Mouse (Mus musculus) liver, embryonic 11.5 days (tissue): ENCODE measurements around the gene Gm38431. TPM values are rescaled to one million over a fixed set of nuclear protein-coding genes. Genes with fewer than 3 reads are reported as not detected.

Source experiments
- ATAC-seq: fragments of 200-750 bp; cut with Nextera tagmentation; replicated peaks from 2 replicates; pipeline ENCODE4 v1.8.0; 2017; ENCODE audit warnings: moderate number of reproducible peaks, mild to moderate bottlenecking, moderate TSS enrichment, moderate library complexity; ENCODE audit not compliant: low FRiP score
- DNase-seq: peaks from one replicate; pipeline ENCODE4 v3.0.0-alpha.2; 2017; ENCODE audit warnings: low spot score
- H3K27ac ChIP-seq: fragments of 300-500 bp; sonication (generic); 2 replicates; pipeline ENCODE4 v1.5.1; 2014; ENCODE audit warnings: mild to moderate bottlenecking, low read depth, low read length, control low read depth
- H3K27me3 ChIP-seq: fragments of 300-500 bp; sonication (generic); replicated peaks from 2 replicates; pipeline ENCODE4 v1.6.1; 2014; ENCODE audit warnings: low read length, mixed read lengths; ENCODE audit not compliant: control insufficient read depth, insufficient read depth
- H3K36me3 ChIP-seq: fragments of 300-500 bp; sonication (generic); 2 replicates; pipeline ENCODE4 v1.6.1; 2014; ENCODE audit warnings: mild to moderate bottlenecking, low read length, moderate library complexity, mixed read lengths; ENCODE audit not compliant: control insufficient read depth, insufficient read depth
- H3K4me1 ChIP-seq: fragments of 300-500 bp; sonication (generic); replicated peaks from 2 replicates; pipeline ENCODE4 v1.6.1; 2014; ENCODE audit warnings: low read length, mixed read lengths; ENCODE audit not compliant: control insufficient read depth, insufficient read depth
- H3K4me2 ChIP-seq: fragments of 300-500 bp; sonication (generic); 2 replicates; pipeline ENCODE4 v1.6.1; 2014; ENCODE audit warnings: mild to moderate bottlenecking, control low read depth, moderate library complexity
- H3K4me3 ChIP-seq: fragments of 300-500 bp; sonication (generic); 2 replicates; pipeline ENCODE4 v1.5.1; 2014; ENCODE audit warnings: low read depth, low read length, control low read depth
- H3K9ac ChIP-seq: fragments of 300-500 bp; sonication (generic); 2 replicates; pipeline ENCODE4 v1.6.1; 2014; ENCODE audit warnings: low read depth, low read length, control low read depth
- H3K9me3 ChIP-seq: fragments of 300-500 bp; sonication (generic); 2 replicates; pipeline ENCODE4 v1.6.1; 2016; ENCODE audit warnings: low read length, inconsistent platforms, mixed read lengths; ENCODE audit not compliant: control insufficient read depth
- whole genome bisulfite sequencing: fragments of 180-500 bp; shearing (Covaris S2); extraction: QIAGEN DNeasy Blood & Tissue Kit; methylation state at CpG from one replicate; pipeline ENCODE4 v1.1.7; 2014; 5-methylcytosine and 5-hydroxymethylcytosine counted together
- polyA plus RNA-seq: library from polyadenylated mRNA; unstranded; fragments of >200 nt; fragmentation: Nextera tagmentation; extraction: Ambion mirVana; gene quantifications from 2 replicates; pipeline ENCODE4 v1.2.1, GENCODE M21; 2014

Gm38431 gene
- polyA plus RNA-seq, 1 experiment from 2014 or later = 4.3 TPM

DNA sequence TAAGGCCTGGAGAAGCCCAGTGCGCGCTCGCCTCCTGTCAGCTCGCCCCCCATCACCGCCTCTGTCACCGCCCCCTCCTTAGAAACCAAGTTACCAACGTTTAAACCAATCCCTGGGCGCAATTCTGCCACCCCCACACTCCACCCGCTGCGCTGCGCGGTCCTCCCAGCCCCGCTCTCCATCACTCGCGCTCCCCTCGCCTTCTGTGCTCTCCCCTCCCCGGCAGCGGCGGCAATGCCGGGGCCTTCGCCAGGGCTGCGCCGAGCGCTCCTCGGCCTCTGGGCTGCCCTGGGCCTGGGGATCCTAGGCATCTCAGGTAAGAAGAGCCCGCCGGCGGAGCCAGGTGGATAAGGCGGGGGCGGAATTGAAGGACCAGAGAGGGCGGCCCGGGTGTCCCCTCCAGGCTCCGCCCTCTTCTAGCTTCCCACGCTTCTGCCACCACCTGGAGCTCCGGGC, 59.9 kb downstream of the Gm38431 start, which contains the start of gene Icam5:
Gene Icam5 (plus strand): TSS at position 178 of the 456 bp plus-strand sequence.
- H3K4me1 ChIP-seq = peaks cover 45% of the 10 kb centered on the region
- H3K36me3 ChIP-seq = no peaks in the 10 kb centered on the region
- DNase-seq = no peak

DNA sequence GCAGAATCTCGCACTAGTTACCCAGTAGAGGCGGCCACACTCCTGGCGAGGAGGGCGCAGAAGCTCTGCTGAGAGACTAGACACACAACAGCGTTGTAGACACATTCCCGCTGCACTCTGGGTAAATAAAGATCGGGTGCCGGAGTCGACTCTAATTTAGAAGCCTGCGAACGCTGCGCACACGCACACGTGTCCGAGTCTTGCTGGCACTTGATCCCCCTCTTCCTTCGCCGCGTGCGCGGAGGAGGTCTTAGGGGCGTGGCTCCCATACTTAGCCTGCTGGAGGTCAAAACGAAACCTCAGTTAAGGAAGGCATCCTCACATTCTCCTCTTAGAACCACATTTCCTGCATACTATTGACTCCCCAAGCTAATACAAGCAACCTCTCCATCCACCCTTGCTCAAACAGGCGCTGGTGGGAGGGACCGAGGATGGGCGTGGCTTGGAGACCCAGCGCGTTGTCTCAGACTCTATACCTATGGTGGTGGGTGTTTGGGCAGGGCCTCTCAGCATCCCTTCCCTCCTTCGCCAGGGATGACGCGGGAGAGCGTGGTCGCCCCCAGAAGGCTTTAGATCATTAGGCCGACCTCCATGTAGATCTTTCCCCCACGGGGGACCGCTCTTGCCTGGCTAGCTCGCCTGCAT, 60.4 kb downstream of the Gm38431 start:
- peak overlapping the region; percentile 65 for H3K4me3 ChIP-seq
- H3K27ac ChIP-seq = peak overlapping the region; percentile 77
- no peaks in the 10 kb centered on the region for H3K9me3 ChIP-seq
- no peaks in the 10 kb centered on the region for H3K36me3 ChIP-seq
- peaks cover 48% of the 10 kb centered on the region for H3K27me3 ChIP-seq
- WGBS = under 1% methylated on average over 36 of the region's 36 CpGs
- H3K4me1 ChIP-seq = peaks cover 46% of the 10 kb centered on the region
- H3K9ac ChIP-seq = peak overlapping the region; percentile 48
- ATAC-seq (peak; percentile 3; the same call in 1 of the 2 replicates), DNase-seq (no peak)
- H3K4me2 ChIP-seq = peak overlapping the region; percentile 100

More for the DNA sequence above, 59.9 kb downstream of the Gm38431 start, which contains the start of gene Icam5:
- ATAC-seq = no peak
- peak within 1 kb of the TSS; percentile 77 for H3K27ac ChIP-seq
- peak within 1 kb of the TSS; percentile 65 for H3K4me3 ChIP-seq
- WGBS = under 1% methylated on average over 35 of the region's 35 CpGs
- H3K9me3 ChIP-seq = no peaks in the 10 kb centered on the region
- H3K4me2 ChIP-seq = peak within 1 kb of the TSS; percentile 100
- peaks cover 53% of the 10 kb centered on the region for H3K27me3 ChIP-seq
- H3K9ac ChIP-seq = peak within 1 kb of the TSS; percentile 48

DNA sequence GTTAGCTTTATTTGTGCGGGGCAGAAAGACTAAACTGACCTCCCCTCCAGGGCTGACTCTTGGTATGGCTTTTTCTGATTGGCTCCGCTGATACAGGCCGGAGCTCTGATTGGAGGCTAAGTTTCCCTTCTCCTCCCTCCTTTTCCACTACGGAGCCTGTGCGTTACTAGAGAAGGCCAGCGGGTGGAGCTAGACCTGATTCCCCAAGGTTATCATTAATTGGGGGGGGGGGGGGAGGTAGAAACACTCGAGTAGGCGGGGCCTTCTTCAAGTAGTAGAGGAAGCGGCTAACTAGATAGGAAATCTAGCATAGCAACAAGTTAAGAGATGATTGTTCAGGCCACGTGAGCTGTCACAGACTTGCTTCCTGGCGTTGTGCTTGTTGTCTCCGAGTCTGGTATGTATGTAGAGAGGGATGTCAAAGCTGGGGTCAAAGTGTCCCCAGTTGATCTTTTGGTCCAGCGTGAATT, 61.0 kb downstream of the Gm38431 start:
- Histone ChIP-seq H3K9ac (peak overlapping the region; percentile 68), H3K27ac (peak overlapping the region; percentile 86)

DNA sequence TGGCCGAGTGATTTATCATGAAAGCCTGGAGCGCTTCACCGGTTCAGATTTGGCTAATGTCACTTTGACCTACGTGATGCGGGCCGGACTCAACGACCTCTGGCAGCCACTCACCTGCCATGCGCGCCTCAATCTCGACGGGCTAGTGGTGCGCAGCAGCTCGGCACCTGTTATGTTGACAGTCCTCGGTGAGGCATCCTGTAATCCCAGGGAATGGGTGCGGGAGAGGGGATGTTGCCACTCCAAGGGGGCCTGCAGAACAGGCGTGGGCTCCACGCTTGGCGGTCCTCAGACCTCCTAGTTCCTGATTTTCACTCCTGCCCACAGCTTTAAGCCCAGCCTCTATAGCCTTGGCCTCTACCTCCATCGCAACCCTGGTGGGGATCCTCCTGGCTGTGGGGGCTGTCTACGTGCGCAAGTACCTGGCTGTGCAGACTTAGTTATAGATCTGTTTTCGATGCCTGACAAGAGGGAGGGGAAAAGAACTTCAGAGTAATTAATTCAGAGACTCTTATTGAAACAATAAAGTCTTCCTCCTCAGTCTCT, 61.7 kb downstream of the Gm38431 start:
- ATAC-seq = no peak
- H3K4me3 ChIP-seq = peak overlapping the region; percentile 65
- H3K27me3 ChIP-seq = peaks cover 35% of the 10 kb centered on the region
- DNase-seq = no peak
- no peaks in the 10 kb centered on the region for H3K9me3 ChIP-seq
- peaks cover 46% of the 10 kb centered on the region for H3K4me1 ChIP-seq
- peak overlapping the region; percentile 100 for H3K4me2 ChIP-seq
- H3K27ac ChIP-seq = peak overlapping the region; percentile 86
- H3K9ac ChIP-seq = peak overlapping the region; percentile 68
- 13% methylated on average over 22 of the region's 22 CpGs for WGBS
- no peaks in the 10 kb centered on the region for H3K36me3 ChIP-seq

More for the DNA sequence above, 61.0 kb downstream of the Gm38431 start:
- ATAC-seq (peak; percentile 70), DNase-seq (peak; percentile 76)
- Histone ChIP-seq H3K9me3 (no peaks in the 10 kb centered on the region), H3K36me3 (no peaks in the 10 kb centered on the region), H3K4me3 (peak overlapping the region; percentile 65), H3K4me1 (peaks cover 46% of the 10 kb centered on the region), H3K4me2 (peak overlapping the region; percentile 100), H3K27me3 (peaks cover 42% of the 10 kb centered on the region)
- WGBS = under 1% methylated on average over 13 of the region's 13 CpGs

DNA sequence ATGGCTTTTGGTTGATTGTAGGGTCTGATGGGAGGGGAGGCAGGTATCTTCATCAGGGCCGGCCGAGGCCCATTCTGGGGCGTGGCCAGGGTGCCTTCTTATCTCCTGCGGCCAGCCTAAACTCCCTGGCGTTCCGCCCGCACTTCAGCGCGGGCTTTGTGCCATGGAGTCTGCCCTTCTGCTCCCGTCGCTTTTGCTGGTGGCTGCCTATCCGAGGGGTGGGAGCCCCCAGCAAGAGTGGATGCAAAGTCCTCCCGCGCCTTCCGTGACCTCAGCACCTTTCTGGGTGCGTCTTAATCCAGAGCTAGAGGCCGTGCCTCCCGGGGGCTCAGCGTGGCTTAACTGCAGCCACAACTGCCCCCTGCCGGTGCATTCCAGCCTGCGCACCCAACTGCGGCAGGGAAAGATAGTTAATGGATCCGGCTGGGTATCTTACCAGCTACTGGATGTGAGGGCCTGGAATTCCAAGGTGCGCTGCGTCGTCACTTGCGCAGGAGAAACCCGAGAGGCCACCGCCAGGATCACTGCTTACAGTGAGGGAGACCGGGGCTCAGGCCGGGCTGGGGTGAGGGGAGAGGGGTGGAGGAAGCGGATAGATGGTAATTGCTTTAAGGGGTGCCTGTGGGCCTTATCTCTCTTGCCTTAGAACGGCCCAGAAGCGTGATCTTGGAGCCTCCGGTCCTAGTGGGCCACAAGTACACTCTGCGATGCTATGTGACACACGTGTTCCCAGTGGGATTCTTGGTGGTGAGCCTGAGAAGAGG, 62.3 kb downstream of the Gm38431 start, which contains the start of gene Icam4:
Gene Icam4 (plus strand): TSS at position 83 of the 764 bp plus-strand sequence.
- Histone ChIP-seq H3K36me3 (no peaks in the 10 kb centered on the region), H3K9ac (peak within 1 kb of the TSS; percentile 68), H3K9me3 (no peaks in the 10 kb centered on the region), H3K27me3 (peaks cover 29% of the 10 kb centered on the region), H3K4me1 (peaks cover 43% of the 10 kb centered on the region), H3K4me3 (peak within 1 kb of the TSS; percentile 65), H3K4me2 (peak within 1 kb of the TSS; percentile 100), H3K27ac (peak within 1 kb of the TSS; percentile 86)
- DNase-seq (peak; percentile 85), ATAC-seq (peak; percentile 80)
- 2% methylated on average over 37 of the region's 37 CpGs for WGBS

DNA sequence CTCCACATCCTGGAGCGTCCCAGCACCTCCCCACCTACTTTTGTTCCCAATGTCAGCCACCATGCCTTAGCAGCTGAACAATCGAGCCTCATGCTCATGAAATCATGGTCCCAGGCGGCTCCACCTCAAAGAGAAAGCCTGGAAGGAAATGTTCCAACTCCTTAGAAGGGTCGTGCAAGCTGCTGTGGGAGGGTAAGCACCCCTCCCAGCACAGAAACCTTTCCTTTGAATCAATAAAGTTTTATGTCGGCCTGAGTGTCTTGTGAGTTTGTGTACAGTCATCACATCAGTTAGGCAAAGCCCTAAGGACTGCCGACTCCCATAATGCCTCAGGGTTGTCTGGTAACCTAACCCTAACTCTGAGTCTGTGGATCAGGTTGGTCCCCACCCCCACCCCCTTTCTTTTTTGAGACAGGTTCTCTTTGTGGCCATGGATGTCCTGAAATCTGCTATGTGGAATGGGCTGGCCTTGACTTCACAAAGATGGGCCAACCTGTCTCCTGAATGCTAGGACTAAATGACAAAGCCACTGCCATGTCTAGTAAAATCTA, 63.2 kb downstream of the Gm38431 start:
- WGBS = 61% methylated on average over 6 of the region's 6 CpGs
- DNase-seq = no peak
- Histone ChIP-seq H3K9ac (peak overlapping the region; percentile 51), H3K4me2 (peak overlapping the region; percentile 100), H3K27ac (peak overlapping the region; percentile 86), H3K27me3 (peaks cover 22% of the 10 kb centered on the region), H3K36me3 (no peaks in the 10 kb centered on the region), H3K9me3 (no peaks in the 10 kb centered on the region), H3K4me1 (peaks cover 43% of the 10 kb centered on the region), H3K4me3 (0 out of 2 replicates have a peak overlapping the region, but pooled peaks have one; percentile 65)
- ATAC-seq = no peak

DNA sequence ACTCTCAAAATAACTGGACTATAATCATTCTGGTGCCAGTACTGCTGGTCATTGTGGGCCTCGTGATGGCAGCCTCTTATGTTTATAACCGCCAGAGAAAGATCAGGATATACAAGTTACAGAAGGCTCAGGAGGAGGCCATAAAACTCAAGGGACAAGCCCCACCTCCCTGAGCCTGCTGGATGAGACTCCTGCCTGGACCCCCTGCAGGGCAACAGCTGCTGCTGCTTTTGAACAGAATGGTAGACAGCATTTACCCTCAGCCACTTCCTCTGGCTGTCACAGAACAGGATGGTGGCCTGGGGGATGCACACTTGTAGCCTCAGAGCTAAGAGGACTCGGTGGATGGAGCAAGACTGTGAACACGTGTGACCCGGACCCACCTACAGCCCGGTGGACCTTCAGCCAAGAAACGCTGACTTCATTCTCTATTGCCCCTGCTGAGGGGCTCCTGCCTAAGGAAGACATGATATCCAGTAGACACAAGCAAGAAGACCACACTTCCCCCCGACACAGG, 64.0 kb downstream of the Gm38431 start:
- H3K36me3 ChIP-seq = no peaks in the 10 kb centered on the region
- ATAC-seq = no peak
- no peak for DNase-seq
- H3K27me3 ChIP-seq = peaks cover 14% of the 10 kb centered on the region
- peaks cover 39% of the 10 kb centered on the region for H3K4me1 ChIP-seq
- WGBS = 61% methylated on average over 8 of the region's 8 CpGs
- peak overlapping the region; percentile 86 for H3K27ac ChIP-seq
- no peaks in the 10 kb centered on the region for H3K9me3 ChIP-seq
- H3K4me2 ChIP-seq = no peak overlapping the region
- H3K9ac ChIP-seq = peak overlapping the region; percentile 13; the same call in 1 of the 2 replicates
- no peak overlapping the region for H3K4me3 ChIP-seq

DNA sequence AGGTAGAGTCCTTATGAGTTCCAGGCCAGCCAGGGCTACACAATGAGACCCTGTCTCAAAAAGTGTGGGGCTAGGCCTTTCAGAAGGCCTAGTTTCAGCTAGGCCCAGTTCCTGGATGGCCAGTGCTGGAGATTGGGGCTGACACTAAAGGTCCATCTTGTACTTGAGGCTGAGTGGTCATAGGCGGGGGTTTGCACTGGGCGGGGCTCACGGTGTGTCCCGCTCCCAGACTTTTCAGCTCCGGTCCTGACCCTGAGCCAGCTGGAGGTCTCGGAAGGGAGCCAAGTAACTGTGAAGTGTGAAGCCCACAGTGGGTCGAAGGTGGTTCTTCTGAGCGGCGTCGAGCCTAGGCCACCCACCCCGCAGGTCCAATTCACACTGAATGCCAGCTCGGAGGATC, 64.9 kb downstream of the Gm38431 start:
- Histone ChIP-seq H3K9ac (no peak overlapping the region), H3K36me3 (no peaks in the 10 kb centered on the region), H3K4me3 (no peak overlapping the region), H3K4me1 (peaks cover 29% of the 10 kb centered on the region), H3K27me3 (peaks cover 4% of the 10 kb centered on the region), H3K4me2 (no peak overlapping the region), H3K27ac (no peak overlapping the region), H3K9me3 (no peaks in the 10 kb centered on the region)
- WGBS = 92% methylated on average over 12 of the region's 12 CpGs
- DNase-seq = no peak
- no peak for ATAC-seq
